Mouse (Mus musculus) 416B (cell line): ENCODE results near the gene Chchd6.

ENCODE experiments used
- DNase-seq: peaks from one replicate; pipeline ENCODE4 v3.0.0; 2011; ENCODE audit warnings: low read depth

Chchd6 gene

DNA sequence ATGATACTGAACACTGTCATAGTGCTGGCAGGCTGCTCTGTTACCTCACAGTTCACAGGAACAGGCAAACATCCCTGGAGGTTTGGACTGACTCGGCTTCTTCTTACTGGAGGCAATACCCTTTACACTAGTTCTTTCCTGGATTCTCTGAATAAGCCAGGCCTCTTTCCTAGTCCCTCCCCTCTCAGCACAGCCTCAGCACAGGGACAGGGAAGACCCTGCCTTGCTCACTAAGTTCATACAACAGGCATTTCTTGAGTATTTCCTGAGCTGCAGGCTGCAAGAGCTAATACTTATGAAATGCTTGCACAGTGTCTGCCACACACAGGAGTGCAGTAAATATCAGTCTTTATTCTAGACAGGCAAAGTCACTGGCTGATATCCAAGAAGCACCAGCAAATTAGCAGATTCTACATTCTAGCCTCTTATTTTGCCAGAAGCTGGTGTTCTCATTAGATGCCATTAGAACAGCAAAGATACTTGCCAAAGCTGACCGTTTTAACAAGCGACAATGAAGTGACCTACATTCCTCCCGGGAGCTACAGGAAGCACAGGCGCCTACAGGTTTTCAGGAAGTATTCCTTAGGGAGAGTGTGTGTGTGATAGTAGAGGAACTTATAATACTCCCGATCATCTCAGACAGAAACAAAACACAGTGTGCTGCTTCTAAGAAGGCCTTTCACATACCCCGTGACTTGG is 142.3 kb downstream of the Chchd6 start:
- DNase-seq = no peak

DNA sequence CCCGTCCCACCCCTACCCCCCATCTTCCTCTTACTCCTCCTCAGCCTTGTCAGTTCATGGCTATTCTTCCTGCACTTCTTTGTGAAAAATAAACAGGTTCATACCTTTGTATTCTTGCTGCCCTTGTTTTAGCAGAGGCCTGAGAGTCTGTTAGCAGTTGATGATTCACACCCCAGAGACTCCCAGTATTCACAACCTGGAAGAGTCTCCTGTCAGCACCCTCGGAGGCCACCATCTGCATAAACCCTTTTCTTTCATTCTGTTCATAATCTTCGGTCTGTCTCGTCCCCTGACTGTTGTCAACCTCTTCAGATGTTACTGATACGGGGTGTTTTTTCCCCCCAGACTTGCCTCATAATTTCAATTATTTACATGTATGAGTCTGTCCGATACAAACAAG is 143.1 kb downstream of the Chchd6 start:
- DNase-seq = no peak

GRCm38 (mm10) chr6:89448736-89449135 is 146.7 kb downstream of the Chchd6 start:
- no peak for DNase-seq

GRCm38 (mm10) chr6:89440671-89441070 is 154.8 kb downstream of the Chchd6 start:
- DNase-seq = no peak

DNA sequence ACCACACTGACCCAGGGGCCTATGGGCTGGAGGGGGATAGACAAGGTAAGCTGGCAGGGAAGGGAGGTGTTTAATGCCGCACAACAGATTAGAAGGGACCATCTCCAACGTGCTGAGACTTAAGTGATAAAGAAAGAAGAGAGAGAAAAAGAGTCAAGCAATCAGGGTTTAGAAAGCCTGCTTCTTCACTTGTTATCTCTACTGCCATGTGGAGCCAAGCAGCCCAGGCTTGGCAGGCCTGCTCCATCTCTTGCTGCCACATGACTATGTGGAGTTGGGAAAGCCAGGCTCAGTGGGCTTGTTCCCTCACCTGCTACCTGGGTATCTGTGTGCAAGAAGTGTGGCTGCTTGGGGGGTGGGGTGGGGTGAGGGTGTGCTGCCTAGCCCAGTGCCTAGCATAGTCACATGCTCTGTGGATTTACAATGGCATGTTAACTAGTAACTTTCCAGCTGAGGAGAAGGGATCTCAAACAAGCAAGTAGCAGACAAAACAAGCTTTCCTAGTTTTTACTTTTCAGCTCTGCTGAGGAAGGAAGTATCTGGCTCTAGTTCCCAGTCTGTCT is 163.5 kb downstream of the Chchd6 start:
- DNase-seq = no peak

- DNase-seq = no peak
These were observed 164.7 kb downstream of the Chchd6 start for GRCm38 (mm10) chr6:89430749-89431148.

GRCm38 (mm10) chr6:89428661-89429375 is 166.6 kb downstream of the Chchd6 start:
- DNase-seq = no peak

- DNase-seq = no peak
These were observed 171.0 kb downstream of the Chchd6 start for GRCm38 (mm10) chr6:89424461-89424860.

DNA sequence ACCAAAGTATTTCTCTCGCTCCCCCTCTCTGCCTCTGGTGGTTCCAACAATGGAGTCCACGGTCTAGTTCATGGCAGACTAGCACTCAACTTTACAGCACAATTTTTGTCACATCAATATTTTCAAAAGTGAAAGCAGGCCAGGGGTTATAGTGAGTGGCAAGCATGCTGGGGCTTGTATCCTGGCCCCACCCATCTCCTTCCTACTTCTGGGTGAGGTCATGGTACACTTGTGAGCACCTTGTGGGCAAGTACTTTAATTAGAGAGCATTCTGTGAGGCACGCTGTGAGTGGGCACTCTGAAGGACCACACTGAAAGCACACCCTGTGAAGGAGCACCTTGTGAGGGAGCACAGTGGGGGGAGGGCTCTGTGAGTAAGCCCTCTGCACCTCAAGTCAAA is 172.8 kb downstream of the Chchd6 start:
- DNase-seq = peak; percentile 21

DNA sequence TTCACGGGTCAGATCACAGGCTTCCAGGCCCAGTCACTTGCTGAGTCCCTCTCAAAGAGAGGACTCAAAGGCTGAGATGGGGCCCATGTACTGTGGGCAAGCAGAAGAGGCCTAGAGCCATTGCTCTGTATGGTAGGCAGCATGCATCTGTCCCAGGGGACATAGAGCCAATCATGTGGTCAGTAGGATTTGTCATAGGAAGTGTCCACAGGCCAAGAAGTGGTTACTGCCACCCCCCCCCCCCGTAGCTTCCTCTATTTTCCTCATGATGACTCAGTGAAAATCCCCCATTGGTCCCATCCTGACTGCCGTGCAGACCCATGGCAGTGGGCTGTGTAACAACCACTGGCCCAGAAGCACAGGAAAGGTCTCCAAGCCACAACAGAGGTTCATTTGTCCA is 173.5 kb downstream of the Chchd6 start:
- DNase-seq = peak; percentile 90

GRCm38 (mm10) chr6:89421503-89421902 is 173.9 kb downstream of the Chchd6 start:
- DNase-seq = peak; percentile 91

DNA sequence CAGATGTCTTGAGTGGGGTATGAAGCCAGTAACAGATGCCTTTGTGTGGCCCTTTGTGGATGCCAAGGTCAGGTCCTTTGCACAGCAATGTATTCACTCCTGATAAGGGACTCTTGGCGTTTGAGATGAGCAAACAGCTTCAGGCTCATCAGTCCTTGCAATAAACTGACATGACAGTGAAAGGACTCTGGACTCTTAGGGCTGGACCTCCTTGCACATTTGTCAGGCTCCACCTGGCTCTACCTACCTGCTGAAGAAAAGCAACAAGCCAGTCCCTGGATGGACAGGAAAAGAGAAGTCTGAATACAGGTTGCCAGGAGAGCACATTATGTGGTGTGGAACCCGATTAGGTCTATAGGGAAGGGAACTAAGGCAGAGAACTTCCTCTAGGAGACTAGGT is 174.7 kb downstream of the Chchd6 start:
- no peak for DNase-seq

- no peak for DNase-seq
These were observed 175.3 kb downstream of the Chchd6 start for GRCm38 (mm10) chr6:89420110-89420509.

DNA sequence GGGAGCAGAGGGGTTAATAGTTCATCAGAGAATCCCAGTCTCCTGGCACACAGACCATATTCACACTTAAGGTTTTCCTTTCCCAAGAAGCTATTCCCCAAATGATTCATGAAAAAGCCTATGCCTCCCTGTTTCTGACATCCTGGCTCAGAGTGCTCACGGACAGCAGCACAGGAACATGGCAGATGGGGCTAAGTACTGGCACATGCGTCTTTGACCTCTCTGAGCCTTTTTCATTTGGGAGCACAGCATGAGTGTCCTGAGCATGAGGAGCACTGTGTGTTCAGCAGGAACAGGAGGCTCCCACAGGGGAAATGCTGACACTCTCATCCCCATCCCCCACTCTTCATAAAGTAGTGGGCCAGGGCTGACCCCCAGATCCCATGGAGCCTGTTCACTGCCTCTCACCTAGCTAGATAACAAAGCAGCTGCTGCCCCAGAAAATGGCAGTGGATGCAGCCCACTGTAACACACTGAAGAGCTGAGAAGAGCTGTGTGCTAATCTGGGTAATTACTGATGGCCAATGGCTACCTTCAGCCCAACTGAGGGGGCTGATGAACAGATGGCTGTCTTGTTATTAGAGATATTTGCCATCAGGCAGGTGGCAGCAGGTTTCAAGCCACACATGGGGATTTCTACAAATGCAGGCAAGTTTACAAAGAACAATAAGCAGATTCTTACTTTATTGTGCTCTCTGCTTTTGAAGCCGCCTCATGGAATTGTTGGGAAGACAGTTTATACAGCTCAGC is 176.2 kb downstream of the Chchd6 start:
- no peak for DNase-seq

- DNase-seq = no peak
These were observed 179.3 kb downstream of the Chchd6 start for GRCm38 (mm10) chr6:89416030-89416595.

DNA sequence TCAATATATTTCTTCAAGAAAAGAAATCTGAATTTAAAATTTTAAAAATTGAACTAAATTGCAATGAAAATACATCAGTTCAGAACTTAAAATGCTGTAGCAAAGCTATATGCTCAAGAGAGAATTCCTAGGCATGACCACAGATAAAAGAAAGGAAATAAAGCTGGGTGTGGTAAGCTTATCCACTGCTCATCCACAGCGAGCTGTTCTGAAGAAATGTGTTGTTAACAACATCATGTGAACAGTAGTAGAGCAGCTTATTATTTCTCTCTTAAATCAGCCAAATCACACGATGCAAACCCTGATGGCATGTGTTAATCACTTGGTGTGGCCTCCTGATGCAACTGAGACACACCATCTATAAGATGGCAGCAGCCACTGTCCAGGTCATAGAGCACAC is 180.4 kb downstream of the Chchd6 start:
- DNase-seq = no peak

DNA sequence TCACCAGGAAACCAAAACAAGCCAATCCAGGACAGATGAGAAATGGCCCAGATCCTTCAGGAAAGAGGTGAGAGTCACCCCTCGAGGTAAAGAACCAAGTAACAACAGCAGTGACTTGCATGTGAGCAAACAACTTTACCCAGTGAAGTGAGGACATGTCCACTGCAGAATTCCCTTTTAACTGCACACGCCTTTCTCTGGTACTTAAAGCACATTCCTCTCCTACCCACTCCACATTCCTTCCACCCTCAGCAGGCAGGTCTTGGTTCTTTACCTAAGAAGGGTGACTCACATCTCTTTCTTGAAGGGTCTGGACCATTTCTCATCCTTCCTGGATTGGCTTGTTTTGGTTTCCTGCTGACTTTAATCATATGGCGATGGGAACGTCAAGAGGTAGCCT is 181.3 kb downstream of the Chchd6 start:
- DNase-seq = no peak

- peak; percentile 64 for DNase-seq
These were observed 182.0 kb downstream of the Chchd6 start for GRCm38 (mm10) chr6:89413481-89413884.

- peak; percentile 39 for DNase-seq
These were observed 182.9 kb downstream of the Chchd6 start for GRCm38 (mm10) chr6:89412562-89412961.

- no peak for DNase-seq
These were observed 186.4 kb downstream of the Chchd6 start for GRCm38 (mm10) chr6:89409041-89409440.

DNA sequence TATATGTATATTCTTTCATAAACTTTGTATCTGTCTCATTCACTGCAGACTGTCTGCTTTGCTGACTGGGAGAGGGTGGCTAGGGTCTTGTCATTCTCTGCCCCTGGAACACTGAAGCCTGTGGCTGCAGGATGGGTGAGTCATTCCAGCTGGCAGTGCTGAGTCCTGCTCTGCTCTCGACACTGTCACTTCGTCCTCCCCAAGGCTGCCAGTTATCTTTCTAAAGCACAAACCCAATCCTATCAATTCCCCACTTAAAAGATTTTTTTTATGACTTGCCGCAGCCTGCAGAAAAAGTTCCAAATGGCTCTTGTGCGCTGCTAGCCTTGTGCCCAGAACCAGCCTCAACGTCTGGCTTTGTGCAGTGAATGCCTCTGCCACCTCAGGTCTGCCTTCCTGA is 187.2 kb downstream of the Chchd6 start:
- peak; percentile 43 for DNase-seq

DNA sequence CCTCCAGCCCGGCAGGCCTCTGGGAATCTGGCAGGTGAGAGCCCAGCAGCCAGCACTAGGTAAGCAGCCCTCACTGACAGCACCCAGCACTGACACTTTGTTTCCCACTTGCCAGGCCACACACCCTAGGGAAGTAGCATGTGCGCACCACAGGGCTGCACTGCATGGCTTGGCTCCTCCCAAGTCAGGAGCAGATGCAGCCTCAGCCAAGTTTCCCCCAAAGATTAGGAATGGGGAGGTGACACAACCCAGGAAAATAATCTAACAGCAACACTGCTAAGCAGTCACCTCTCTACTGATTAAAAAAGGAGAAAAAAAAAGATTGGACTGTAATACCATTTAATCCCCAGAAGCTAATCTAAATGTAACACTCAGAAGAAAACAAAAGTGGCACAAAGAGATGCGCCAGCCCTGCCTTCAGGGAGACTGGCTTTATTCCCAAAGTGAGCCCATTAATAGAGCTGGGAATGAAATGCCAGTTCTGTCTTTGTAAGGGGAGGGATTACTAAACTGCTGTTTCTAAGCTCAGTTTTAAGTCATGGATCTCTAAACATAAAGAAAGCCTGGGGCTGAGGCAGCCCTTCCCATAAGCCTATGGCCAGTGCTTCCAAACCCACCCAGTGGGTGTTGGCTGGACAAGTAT is 188.1 kb downstream of the Chchd6 start:
- DNase-seq = no peak
